Mouse (Mus musculus): ENCODE data around the gene Myzap. TPM values are rescaled to one million over a fixed set of nuclear protein-coding genes. Genes with fewer than 3 reads are reported as not detected.
"Not testable (repeated sequence)": the region's sequence is repeated elsewhere in the genome, so short reads cannot be mapped to it uniquely, and the experiment has no call there.

The Myzap gene
- polyA plus RNA-seq, 1 experiment from 2014 or later: 7.4 TPM

- no peak overlapping the region for H3K4me3 ChIP-seq (ENCODE audit: low read depth, low read length)
- no peaks in the 10 kb centered on the region for H3K4me1 ChIP-seq (ENCODE audit: control insufficient read depth, insufficient read depth, low read length)
- 0 out of 2 replicates have a peak overlapping the region, but pooled peaks have one; percentile 20 for H3K9ac ChIP-seq (ENCODE audit: low read length)
- WGBS: 42% methylated on average over 7 of the region's 7 CpGs
- ATAC-seq (ENCODE audit: insufficient read depth, low FRiP score, low TSS enrichment) (no peak), DNase-seq (ENCODE audit: low spot score) (no peak)
- 0 out of 2 replicates have a peak overlapping the region, but pooled peaks have one; percentile 1 for H3K4me2 ChIP-seq (ENCODE audit: low read depth)
- H3K36me3 ChIP-seq (ENCODE audit: control insufficient read depth, insufficient read depth, low read length): peaks cover 16% of the 10 kb centered on the region
- H3K27ac ChIP-seq (ENCODE audit: low read depth, low read length): no peak overlapping the region
- no peaks in the 10 kb centered on the region for H3K27me3 ChIP-seq (ENCODE audit: control insufficient read depth, insufficient read depth, low read length)
- no peaks in the 10 kb centered on the region for H3K9me3 ChIP-seq (ENCODE audit: control insufficient read depth, low read length)
These were observed 106.0 kb downstream of the Myzap start for GRCm38 (mm10) chr9:71486127-71486526.

- no peaks in the 10 kb centered on the region for H3K9me3 ChIP-seq (ENCODE audit: control insufficient read depth, low read length)
- H3K4me1 ChIP-seq (ENCODE audit: control insufficient read depth, insufficient read depth, low read length): no peaks in the 10 kb centered on the region
- DNase-seq (ENCODE audit: low spot score): peak; percentile 95
- H3K9ac ChIP-seq (ENCODE audit: low read length): peak within 1 kb of the TSS; percentile 99
- ATAC-seq (ENCODE audit: insufficient read depth, low FRiP score, low TSS enrichment): peak; percentile 95
- H3K27me3 ChIP-seq (ENCODE audit: control insufficient read depth, insufficient read depth, low read length): no peaks in the 10 kb centered on the region
- H3K27ac ChIP-seq (ENCODE audit: low read depth, low read length): peak within 1 kb of the TSS; percentile 70
- WGBS: under 1% methylated on average over 70 of the region's 70 CpGs
- H3K4me2 ChIP-seq (ENCODE audit: low read depth): peak within 1 kb of the TSS; percentile 52
- peak within 1 kb of the TSS; percentile 81 for H3K4me3 ChIP-seq (ENCODE audit: low read depth, low read length)
- peaks cover 21% of the 10 kb centered on the region for H3K36me3 ChIP-seq (ENCODE audit: control insufficient read depth, insufficient read depth, low read length)
These were observed 106.6 kb downstream of the Myzap start, which contains the start of gene Polr2m for GRCm38 (mm10) chr9:71485475-71486094. TSS of gene Polr2m (minus strand) at chr9:71485935.

GRCm38 (mm10) chr9:71484871-71485474 lies 107.2 kb downstream of the Myzap start:
- Histone ChIP-seq H3K4me1 (ENCODE audit: control insufficient read depth, insufficient read depth, low read length) (no peaks in the 10 kb centered on the region), H3K4me3 (ENCODE audit: low read depth, low read length) (peak overlapping the region; percentile 81), H3K36me3 (ENCODE audit: control insufficient read depth, insufficient read depth, low read length) (peaks cover 26% of the 10 kb centered on the region), H3K27me3 (ENCODE audit: control insufficient read depth, insufficient read depth, low read length) (no peaks in the 10 kb centered on the region), H3K4me2 (ENCODE audit: low read depth) (peak overlapping the region; percentile 52), H3K9me3 (ENCODE audit: control insufficient read depth, low read length) (no peaks in the 10 kb centered on the region), H3K9ac (ENCODE audit: low read length) (peak overlapping the region; percentile 99), H3K27ac (ENCODE audit: low read depth, low read length) (peak overlapping the region; percentile 14)
- 2% methylated on average over 14 of the region's 14 CpGs for WGBS
- no peak for ATAC-seq (ENCODE audit: insufficient read depth, low FRiP score, low TSS enrichment)
- DNase-seq (ENCODE audit: low spot score): peak; percentile 70

- Histone ChIP-seq H3K4me3 (ENCODE audit: low read depth, low read length) (peak overlapping the region; percentile 81; the same call in 1 of the 2 replicates), H3K4me2 (ENCODE audit: low read depth) (peak overlapping the region; percentile 52; the same call in 1 of the 2 replicates), H3K36me3 (ENCODE audit: control insufficient read depth, insufficient read depth, low read length) (peaks cover 37% of the 10 kb centered on the region)
- not testable (repeated sequence) for H3K27me3 ChIP-seq (ENCODE audit: control insufficient read depth, insufficient read depth, low read length); H3K27ac ChIP-seq (ENCODE audit: low read depth, low read length); H3K9ac ChIP-seq (ENCODE audit: low read length); ATAC-seq (ENCODE audit: insufficient read depth, low FRiP score, low TSS enrichment); H3K9me3 ChIP-seq (ENCODE audit: control insufficient read depth, low read length); H3K4me1 ChIP-seq (ENCODE audit: control insufficient read depth, insufficient read depth, low read length); DNase-seq (ENCODE audit: low spot score)
- 80% methylated on average over 7 of the region's 7 CpGs for WGBS
These were observed 108.3 kb downstream of the Myzap start for GRCm38 (mm10) chr9:71483872-71484271.

GRCm38 (mm10) chr9:71480305-71480704 lies 111.9 kb downstream of the Myzap start:
- ATAC-seq (ENCODE audit: insufficient read depth, low FRiP score, low TSS enrichment) (no peak), DNase-seq (ENCODE audit: low spot score) (no peak)
- Histone ChIP-seq H3K36me3 (ENCODE audit: control insufficient read depth, insufficient read depth, low read length) (peaks cover 54% of the 10 kb centered on the region), H3K9ac (ENCODE audit: low read length) (no peak overlapping the region), H3K27me3 (ENCODE audit: control insufficient read depth, insufficient read depth, low read length) (no peaks in the 10 kb centered on the region), H3K9me3 (ENCODE audit: control insufficient read depth, low read length) (no peaks in the 10 kb centered on the region), H3K4me3 (ENCODE audit: low read depth, low read length) (no peak overlapping the region), H3K4me2 (ENCODE audit: low read depth) (no peak overlapping the region), H3K27ac (ENCODE audit: low read depth, low read length) (no peak overlapping the region), H3K4me1 (ENCODE audit: control insufficient read depth, insufficient read depth, low read length) (no peaks in the 10 kb centered on the region)
- WGBS: 98% methylated on average over 2 of the region's 2 CpGs

- ATAC-seq (ENCODE audit: insufficient read depth, low FRiP score, low TSS enrichment): no peak
- H3K27me3 ChIP-seq (ENCODE audit: control insufficient read depth, insufficient read depth, low read length): no peaks in the 10 kb centered on the region
- H3K27ac ChIP-seq (ENCODE audit: low read depth, low read length): no peak overlapping the region
- 94% methylated on average over 9 of the region's 9 CpGs for WGBS
- no peak overlapping the region for H3K4me3 ChIP-seq (ENCODE audit: low read depth, low read length)
- DNase-seq (ENCODE audit: low spot score): no peak
- H3K4me2 ChIP-seq (ENCODE audit: low read depth): no peak overlapping the region
- peaks cover 54% of the 10 kb centered on the region for H3K36me3 ChIP-seq (ENCODE audit: control insufficient read depth, insufficient read depth, low read length)
- H3K9ac ChIP-seq (ENCODE audit: low read length): no peak overlapping the region
- H3K9me3 ChIP-seq (ENCODE audit: control insufficient read depth, low read length): no peaks in the 10 kb centered on the region
- no peaks in the 10 kb centered on the region for H3K4me1 ChIP-seq (ENCODE audit: control insufficient read depth, insufficient read depth, low read length)
These were observed 112.7 kb downstream of the Myzap start for GRCm38 (mm10) chr9:71479413-71479812.

- ATAC-seq (ENCODE audit: insufficient read depth, low FRiP score, low TSS enrichment): no peak
- Histone ChIP-seq H3K4me1 (ENCODE audit: control insufficient read depth, insufficient read depth, low read length) (no peaks in the 10 kb centered on the region), H3K4me3 (ENCODE audit: low read depth, low read length) (no peak overlapping the region), H3K27ac (ENCODE audit: low read depth, low read length) (no peak overlapping the region), H3K4me2 (ENCODE audit: low read depth) (no peak overlapping the region), H3K9me3 (ENCODE audit: control insufficient read depth, low read length) (no peaks in the 10 kb centered on the region), H3K9ac (ENCODE audit: low read length) (no peak overlapping the region), H3K36me3 (ENCODE audit: control insufficient read depth, insufficient read depth, low read length) (peaks cover 54% of the 10 kb centered on the region), H3K27me3 (ENCODE audit: control insufficient read depth, insufficient read depth, low read length) (no peaks in the 10 kb centered on the region)
- 90% methylated on average over 7 of the region's 7 CpGs for WGBS
- DNase-seq (ENCODE audit: low spot score): no peak
These were observed 113.6 kb downstream of the Myzap start for GRCm38 (mm10) chr9:71478596-71478995.

- no peak overlapping the region for H3K4me2 ChIP-seq (ENCODE audit: low read depth)
- H3K4me3 ChIP-seq (ENCODE audit: low read depth, low read length): no peak overlapping the region
- peaks cover 43% of the 10 kb centered on the region for H3K36me3 ChIP-seq (ENCODE audit: control insufficient read depth, insufficient read depth, low read length)
- H3K9ac ChIP-seq (ENCODE audit: low read length): no peak overlapping the region
- no peak for DNase-seq (ENCODE audit: low spot score)
- H3K4me1 ChIP-seq (ENCODE audit: control insufficient read depth, insufficient read depth, low read length): no peaks in the 10 kb centered on the region
- no peak for ATAC-seq (ENCODE audit: insufficient read depth, low FRiP score, low TSS enrichment)
- 96% methylated on average over 3 of the region's 3 CpGs for WGBS
- no peaks in the 10 kb centered on the region for H3K9me3 ChIP-seq (ENCODE audit: control insufficient read depth, low read length)
- no peaks in the 10 kb centered on the region for H3K27me3 ChIP-seq (ENCODE audit: control insufficient read depth, insufficient read depth, low read length)
- no peak overlapping the region for H3K27ac ChIP-seq (ENCODE audit: low read depth, low read length)
These were observed 115.6 kb downstream of the Myzap start for GRCm38 (mm10) chr9:71476601-71477000.

- no peak overlapping the region for H3K4me3 ChIP-seq (ENCODE audit: low read depth, low read length)
- no peak for DNase-seq (ENCODE audit: low spot score)
- H3K9me3 ChIP-seq (ENCODE audit: control insufficient read depth, low read length): no peaks in the 10 kb centered on the region
- H3K36me3 ChIP-seq (ENCODE audit: control insufficient read depth, insufficient read depth, low read length): peaks cover 32% of the 10 kb centered on the region
- H3K9ac ChIP-seq (ENCODE audit: low read length): no peak overlapping the region
- no peaks in the 10 kb centered on the region for H3K4me1 ChIP-seq (ENCODE audit: control insufficient read depth, insufficient read depth, low read length)
- 94% methylated on average over 4 of the region's 4 CpGs for WGBS
- H3K4me2 ChIP-seq (ENCODE audit: low read depth): no peak overlapping the region
- H3K27me3 ChIP-seq (ENCODE audit: control insufficient read depth, insufficient read depth, low read length): no peaks in the 10 kb centered on the region
- no peak for ATAC-seq (ENCODE audit: insufficient read depth, low FRiP score, low TSS enrichment)
- H3K27ac ChIP-seq (ENCODE audit: low read depth, low read length): no peak overlapping the region
These were observed 116.6 kb downstream of the Myzap start for GRCm38 (mm10) chr9:71475536-71475935.

Measured in neural tube, embryonic 11.5 days (tissue).